In the genomic region with DNA sequence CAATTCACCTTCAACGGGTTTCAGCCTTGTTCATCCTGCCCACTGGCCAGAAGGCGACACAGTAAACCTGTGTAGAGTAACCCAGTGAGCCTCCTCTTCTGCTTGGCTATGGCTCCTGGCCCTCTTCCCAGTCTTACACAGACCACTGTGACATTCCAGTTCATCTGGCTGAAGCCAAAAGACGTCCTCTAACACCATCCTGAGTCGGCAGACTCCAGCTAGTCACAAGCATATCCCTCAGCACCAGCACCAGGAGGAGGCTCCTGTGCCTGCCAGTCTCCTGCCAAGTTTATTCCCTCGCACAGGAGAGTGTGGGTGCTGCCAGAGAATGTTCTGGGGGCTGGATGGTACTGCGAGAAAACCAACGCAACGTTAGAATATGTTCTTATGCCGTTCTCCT, we compare ENCODE assay signal across 9 mouse cellular contexts.
DNase-seq lines count a peak whose midpoint lies in the region; TF ChIP-seq lines count a peak whose summit lies in the region.
"Had no signal": no experiment of that assay in that cellular context is flagged by ENCODE, and none has a peak within 500 bp of the region (broad histone marks: within the 10 kb centered on the region; RNA-seq: fewer than 3 reads in every experiment).

No protein-coding gene starts in this region.

- peak; percentile 60 for DNase-seq in layer of hippocampus, adult 11-12 months (ENCODE audit: low spot score)
- no peak for DNase-seq in layer of hippocampus, adult 9-10 months (ENCODE audit: low spot score)
- peak; percentile 67 to 85 for DNase-seq in cerebellum, adult 2 months
- DNase-seq in frontal cortex, postnatal 25 days (ENCODE audit: low spot score in 2 of 2), result peak; percentile 33 to 49
- DNase-seq in right cerebral cortex, postnatal 10 days (ENCODE audit: low spot score in 2 of 2), result peak; percentile 76 to 83
- no peak for DNase-seq in urinary bladder, postnatal 25 days (ENCODE audit: low spot score)
- DNase-seq in neural tube, embryonic 10.5 days (ENCODE audit: extremely low spot score, low spot score), result no peak
- DNase-seq: thymus, adult 2 months had no signal

- TF ChIP-seq POLR2A in cerebellum, adult 2 months (IDR thresholded peaks at IDR 0.05; ENCODE audit: borderline replicate concordance, insufficient read depth, low read length), result no peak

- H3K27ac ChIP-seq in cerebellum, adult 2 months (ENCODE audit: insufficient read depth, low read length), result peak overlapping the region; percentile 47
- H3K27ac ChIP-seq: limb, embryonic 15.5 days had no signal

- no peak overlapping the region for H3K4me3 ChIP-seq in cerebellum, adult 2 months (replicated peaks; ENCODE audit: insufficient read depth, low read depth, low read length)
- H3K4me3 ChIP-seq: limb, embryonic 15.5 days had no signal

- no peak for TF ChIP-seq CTCF in cerebellum, adult 2 months (IDR thresholded peaks at IDR 0.05; ENCODE audit: borderline replicate concordance, insufficient read depth, low read depth, low read length)

- WGBS in cerebellum, adult 2 months, result 5% methylated on average over 9 of the region's 9 CpGs

- H3K27me3 ChIP-seq in cerebellum, adult 2 months (ENCODE audit: control insufficient read depth, insufficient read depth, low read length), result no peaks in the 10 kb centered on the region
- H3K27me3 ChIP-seq: limb, embryonic 15.5 days had no signal

- peaks cover 6% of the 10 kb centered on the region for H3K4me1 ChIP-seq in cerebellum, adult 2 months (ENCODE audit: control insufficient read depth, insufficient read depth, low read length)

Comparison
In these comparisons a context has a peak if more than half of its experiments do, and no peak if none do; other contexts are left out.
1. DNase-seq: peak in layer of hippocampus, adult 11-12 months (single experiment), cerebellum, adult 2 months (2 of 2), frontal cortex, postnatal 25 days (2 of 2) and right cerebral cortex, postnatal 10 days (2 of 2); none in layer of hippocampus, adult 9-10 months (single experiment), urinary bladder, postnatal 25 days (single experiment) and neural tube, embryonic 10.5 days (single experiment).